Mouse (Mus musculus): ENCODE measurements around the gene Mab21l3. TPM values are rescaled to one million over a fixed set of nuclear protein-coding genes. Genes with fewer than 3 reads are reported as not detected.

The Mab21l3 gene
- 5.3 and 6.1 TPM in 2 replicates for polyA plus RNA-seq (2015; fragmentation: Nextera tagmentation; extraction: Ambion mirVana)

DNA sequence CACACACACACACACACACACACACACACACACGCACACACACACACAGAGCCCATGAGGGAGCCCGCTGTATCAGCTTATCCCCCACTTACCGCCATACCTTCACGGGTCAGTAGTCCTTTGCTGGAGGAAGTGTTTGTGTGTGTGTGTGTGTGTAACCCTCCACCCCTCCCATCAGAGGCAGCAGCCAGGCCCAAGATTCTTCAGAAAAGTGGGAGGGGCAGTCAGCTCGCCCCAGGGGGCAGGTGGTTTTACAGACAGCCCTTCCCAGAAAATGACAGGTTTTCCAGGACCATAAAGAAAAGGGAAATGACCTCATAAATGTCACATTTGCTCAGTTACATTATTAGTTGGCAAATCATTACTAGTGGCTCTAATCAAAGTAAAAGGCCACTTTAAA lies at the start of gene Mab21l3:
Gene Mab21l3, minus strand, starts transcription at position 144 of the 400 bp plus-strand sequence.
- WGBS, result 78% methylated on average over 5 of the region's 5 CpGs
- Histone ChIP-seq H3K9me3 (ENCODE audit: control insufficient read depth, low read length) (no peaks in the 10 kb centered on the region), H3K4me1 (ENCODE audit: control insufficient read depth, insufficient read depth, low read length) (no peaks in the 10 kb centered on the region), H3K27me3 (replicated peaks; ENCODE audit: control insufficient read depth, insufficient read depth, low read length) (no peaks in the 10 kb centered on the region), H3K4me3 (ENCODE audit: low read length) (no peak within 1 kb of the TSS), H3K9ac (ENCODE audit: low read depth, low read length) (no peak within 1 kb of the TSS), H3K27ac (ENCODE audit: low read length) (no peak within 1 kb of the TSS), H3K4me2 (ENCODE audit: low read depth, low read length) (no peak within 1 kb of the TSS), H3K36me3 (ENCODE audit: control insufficient read depth, insufficient read depth, low read length) (no peaks in the 10 kb centered on the region)
- 0 out of 2 replicates have a peak, but pooled peaks have one; percentile 19 for ATAC-seq

DNA sequence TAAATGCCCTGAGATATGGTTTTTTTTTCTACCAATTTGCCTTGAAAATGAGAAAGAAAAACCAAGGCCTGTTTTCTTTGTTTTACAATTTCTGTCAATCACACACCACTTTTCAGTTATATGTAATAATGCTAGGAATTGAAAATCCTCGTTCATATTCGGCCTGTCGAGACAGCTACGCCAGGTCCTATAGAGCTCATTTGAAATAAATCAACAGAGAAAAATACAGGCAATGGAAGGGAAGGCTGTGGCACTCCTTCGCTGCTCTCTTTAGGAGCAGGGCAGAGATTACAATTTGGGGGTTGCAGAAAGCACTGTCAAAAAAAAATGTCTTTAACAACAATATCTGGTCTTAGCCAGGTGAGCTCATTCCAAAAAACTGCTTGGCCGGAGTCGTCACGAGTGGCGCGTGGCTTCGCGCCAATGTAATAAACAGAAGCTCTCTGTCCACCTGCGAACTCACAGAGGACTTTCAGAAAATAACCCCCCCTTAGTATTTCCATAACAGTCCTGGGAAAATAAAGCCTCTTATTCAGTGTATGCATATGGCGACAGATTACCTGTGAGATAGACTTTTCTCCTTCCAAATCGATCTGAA lies 48.7 kb upstream of the Mab21l3 start:
- Histone ChIP-seq H3K9ac (ENCODE audit: low read depth, low read length) (no peak overlapping the region), H3K36me3 (ENCODE audit: control insufficient read depth, insufficient read depth, low read length) (no peaks in the 10 kb centered on the region), H3K27ac (ENCODE audit: low read length) (no peak overlapping the region), H3K4me3 (ENCODE audit: low read length) (no peak overlapping the region), H3K4me2 (ENCODE audit: low read depth, low read length) (no peak overlapping the region), H3K27me3 (replicated peaks; ENCODE audit: control insufficient read depth, insufficient read depth, low read length) (no peaks in the 10 kb centered on the region), H3K4me1 (ENCODE audit: control insufficient read depth, insufficient read depth, low read length) (no peaks in the 10 kb centered on the region), H3K9me3 (ENCODE audit: control insufficient read depth, low read length) (no peaks in the 10 kb centered on the region)
- no peak for ATAC-seq
- WGBS, result 80% methylated on average over 15 of the region's 15 CpGs

DNA sequence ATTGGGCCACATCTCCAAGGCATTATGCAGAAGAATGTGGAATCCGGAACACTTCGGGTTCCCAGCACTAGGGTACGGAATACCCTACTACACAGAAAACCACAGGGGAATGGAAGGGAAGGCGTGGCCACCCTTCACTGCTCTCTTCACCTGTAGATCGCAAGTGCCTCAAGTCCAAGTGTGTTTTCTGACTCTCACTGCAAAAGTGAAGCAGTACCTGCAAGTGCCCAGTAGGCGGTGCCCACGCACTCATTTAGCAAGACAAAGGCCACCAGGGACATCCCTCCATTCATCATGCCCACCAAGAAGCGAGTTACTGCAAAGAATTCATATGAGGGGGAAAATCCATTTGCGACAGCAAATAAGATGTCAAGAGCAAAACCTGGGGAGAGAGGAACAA lies 48.1 kb upstream of the Mab21l3 start:
- WGBS, result 30% methylated on average over 9 of the region's 9 CpGs
- H3K27ac ChIP-seq (ENCODE audit: low read length), result no peak overlapping the region
- H3K9ac ChIP-seq (ENCODE audit: low read depth, low read length), result no peak overlapping the region
- peak; percentile 18; the same call in 1 of the 2 replicates for ATAC-seq
- H3K4me1 ChIP-seq (ENCODE audit: control insufficient read depth, insufficient read depth, low read length), result no peaks in the 10 kb centered on the region
- no peaks in the 10 kb centered on the region for H3K9me3 ChIP-seq (ENCODE audit: control insufficient read depth, low read length)
- H3K4me3 ChIP-seq (ENCODE audit: low read length), result no peak overlapping the region
- no peaks in the 10 kb centered on the region for H3K36me3 ChIP-seq (ENCODE audit: control insufficient read depth, insufficient read depth, low read length)
- H3K27me3 ChIP-seq (replicated peaks; ENCODE audit: control insufficient read depth, insufficient read depth, low read length), result no peaks in the 10 kb centered on the region
- H3K4me2 ChIP-seq (ENCODE audit: low read depth, low read length), result no peak overlapping the region

DNA sequence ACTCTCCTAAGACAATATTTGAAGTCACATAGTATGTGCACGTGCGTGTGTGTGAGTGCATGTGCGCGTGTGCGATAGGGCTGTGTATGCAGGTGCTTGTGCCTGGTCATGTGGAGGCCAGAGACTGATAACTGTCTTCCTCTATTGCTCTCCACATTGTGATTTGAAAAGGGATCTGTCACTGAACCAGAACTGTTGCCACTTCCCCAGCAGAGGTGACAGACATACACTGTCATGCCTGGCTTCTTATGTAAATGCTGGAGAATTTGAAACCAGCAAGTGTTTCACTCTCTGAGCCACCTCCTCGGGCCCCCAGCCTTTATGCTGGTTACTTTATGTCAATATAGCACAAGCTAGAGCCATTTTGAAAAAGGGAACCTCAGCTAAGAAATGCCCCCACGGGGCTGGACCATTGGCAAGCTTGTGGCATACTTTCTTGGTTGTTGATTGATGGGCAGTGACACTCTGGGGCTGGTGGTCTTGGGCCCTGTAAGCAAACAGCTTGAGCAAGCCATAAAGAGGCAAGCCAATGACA lies 46.7 kb upstream of the Mab21l3 start:
- WGBS, result 84% methylated on average over 7 of the region's 7 CpGs
- Histone ChIP-seq H3K4me2 (ENCODE audit: low read depth, low read length) (no peak overlapping the region), H3K27me3 (replicated peaks; ENCODE audit: control insufficient read depth, insufficient read depth, low read length) (no peaks in the 10 kb centered on the region), H3K9ac (ENCODE audit: low read depth, low read length) (no peak overlapping the region), H3K4me3 (ENCODE audit: low read length) (no peak overlapping the region), H3K36me3 (ENCODE audit: control insufficient read depth, insufficient read depth, low read length) (no peaks in the 10 kb centered on the region), H3K27ac (ENCODE audit: low read length) (no peak overlapping the region), H3K9me3 (ENCODE audit: control insufficient read depth, low read length) (no peaks in the 10 kb centered on the region), H3K4me1 (ENCODE audit: control insufficient read depth, insufficient read depth, low read length) (no peaks in the 10 kb centered on the region)
- ATAC-seq, result no peak

DNA sequence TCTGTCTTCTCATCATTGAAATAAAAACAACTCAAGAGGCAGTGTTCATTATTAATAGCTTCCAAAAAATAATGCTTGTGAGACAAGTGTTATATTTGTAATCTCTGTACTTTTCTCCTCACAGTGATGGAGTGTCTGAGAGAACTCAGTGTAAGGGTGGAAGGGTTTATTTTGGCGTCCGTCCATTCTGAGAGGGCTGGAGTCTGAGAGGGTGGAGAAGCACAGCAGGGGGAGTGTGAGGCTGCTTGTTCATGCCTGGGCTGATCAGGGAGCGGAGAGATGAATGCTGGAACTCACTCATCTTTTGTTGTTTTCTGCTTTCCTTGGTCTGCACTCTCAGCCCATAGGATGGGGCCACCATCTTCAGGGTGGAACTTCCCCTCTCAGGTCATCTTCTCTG lies 36.8 kb upstream of the Mab21l3 start:
- no peak overlapping the region for H3K4me2 ChIP-seq (ENCODE audit: low read depth, low read length)
- H3K9me3 ChIP-seq (ENCODE audit: control insufficient read depth, low read length), result no peaks in the 10 kb centered on the region
- H3K36me3 ChIP-seq (ENCODE audit: control insufficient read depth, insufficient read depth, low read length), result no peaks in the 10 kb centered on the region
- WGBS, result 58% methylated on average over 3 of the region's 3 CpGs
- no peak overlapping the region for H3K27ac ChIP-seq (ENCODE audit: low read length)
- no peaks in the 10 kb centered on the region for H3K27me3 ChIP-seq (replicated peaks; ENCODE audit: control insufficient read depth, insufficient read depth, low read length)
- ATAC-seq, result peak; percentile 65
- H3K9ac ChIP-seq (ENCODE audit: low read depth, low read length), result no peak overlapping the region
- H3K4me1 ChIP-seq (ENCODE audit: control insufficient read depth, insufficient read depth, low read length), result peaks cover 5% of the 10 kb centered on the region; the same call in 1 of the 2 replicates
- H3K4me3 ChIP-seq (ENCODE audit: low read length), result no peak overlapping the region

DNA sequence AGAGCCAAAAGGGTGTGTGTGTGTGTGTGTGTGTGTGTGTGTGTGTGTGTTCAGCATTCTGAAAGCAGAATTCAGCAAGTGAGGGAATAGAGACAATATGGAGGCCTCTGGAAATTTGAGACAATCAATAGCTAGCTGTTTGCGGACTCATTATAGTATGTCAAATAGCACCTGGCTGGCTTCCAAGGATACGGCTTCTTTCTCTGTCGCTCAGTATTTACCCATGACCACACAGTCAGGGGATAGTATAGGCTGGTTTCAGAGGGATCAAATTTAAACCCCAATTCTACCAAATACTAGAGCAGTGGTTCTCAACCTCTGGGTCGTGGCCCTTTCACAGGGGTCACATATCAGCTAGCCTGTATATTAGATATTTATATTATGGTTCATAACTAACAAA lies 36.3 kb upstream of the Mab21l3 start:
- peak; percentile 66; the same call in 1 of the 2 replicates for ATAC-seq
- Histone ChIP-seq H3K9me3 (ENCODE audit: control insufficient read depth, low read length) (no peaks in the 10 kb centered on the region), H3K4me3 (ENCODE audit: low read length) (no peak overlapping the region), H3K36me3 (ENCODE audit: control insufficient read depth, insufficient read depth, low read length) (no peaks in the 10 kb centered on the region), H3K27me3 (replicated peaks; ENCODE audit: control insufficient read depth, insufficient read depth, low read length) (no peaks in the 10 kb centered on the region), H3K4me1 (ENCODE audit: control insufficient read depth, insufficient read depth, low read length) (peaks cover 5% of the 10 kb centered on the region; the same call in 1 of the 2 replicates), H3K27ac (ENCODE audit: low read length) (no peak overlapping the region), H3K4me2 (ENCODE audit: low read depth, low read length) (no peak overlapping the region), H3K9ac (ENCODE audit: low read depth, low read length) (no peak overlapping the region)
- 48% methylated on average over 4 of the region's 4 CpGs for WGBS

DNA sequence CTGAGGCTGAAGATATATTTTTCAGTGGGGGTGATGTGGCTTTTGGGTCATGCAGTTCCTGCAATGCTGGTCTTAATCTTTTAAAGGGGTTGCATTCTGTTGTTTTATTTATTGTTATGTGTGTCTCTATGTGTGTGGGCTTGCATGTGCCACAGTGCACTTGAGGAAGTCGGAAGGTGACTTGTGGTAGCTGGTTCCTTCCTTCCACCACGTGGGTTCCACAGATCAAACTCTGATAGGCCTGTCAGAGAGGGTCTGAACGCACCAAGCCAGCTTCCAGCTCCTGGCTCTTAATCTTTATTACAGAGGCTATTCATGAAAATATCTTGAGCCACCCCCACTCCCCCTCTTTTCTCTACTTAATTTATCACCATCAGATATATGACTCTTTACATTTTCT lies 35.1 kb upstream of the Mab21l3 start:
- H3K27me3 ChIP-seq (replicated peaks; ENCODE audit: control insufficient read depth, insufficient read depth, low read length), result no peaks in the 10 kb centered on the region

DNA sequence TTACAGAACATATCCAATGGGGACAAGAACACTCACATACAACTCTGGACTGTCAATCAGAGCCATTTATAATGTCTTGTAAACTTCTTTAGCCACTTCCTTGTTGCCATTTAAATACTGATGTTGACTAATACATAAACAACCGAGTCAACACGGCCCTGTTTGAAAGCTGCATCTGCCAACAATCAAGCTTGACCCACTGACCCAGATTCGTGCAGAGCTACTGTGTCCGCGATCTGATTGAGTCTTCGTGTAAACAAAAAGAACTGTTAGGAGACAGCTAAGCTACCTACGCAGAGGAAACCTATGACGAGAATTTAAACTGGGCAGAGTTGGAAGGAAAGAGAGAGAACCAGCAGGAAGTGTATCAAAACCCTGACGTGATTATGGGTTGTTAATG lies 33.0 kb upstream of the Mab21l3 start:
- H3K36me3 ChIP-seq (ENCODE audit: control insufficient read depth, insufficient read depth, low read length), result no peaks in the 10 kb centered on the region
- no peak overlapping the region for H3K4me3 ChIP-seq (ENCODE audit: low read length)
- no peak overlapping the region for H3K27ac ChIP-seq (ENCODE audit: low read length)
- ATAC-seq, result no peak
- no peaks in the 10 kb centered on the region for H3K27me3 ChIP-seq (replicated peaks; ENCODE audit: control insufficient read depth, insufficient read depth, low read length)
- peaks cover 5% of the 10 kb centered on the region; the same call in 1 of the 2 replicates for H3K4me1 ChIP-seq (ENCODE audit: control insufficient read depth, insufficient read depth, low read length)
- no peaks in the 10 kb centered on the region for H3K9me3 ChIP-seq (ENCODE audit: control insufficient read depth, low read length)
- 38% methylated on average over 9 of the region's 9 CpGs for WGBS
- H3K9ac ChIP-seq (ENCODE audit: low read depth, low read length), result no peak overlapping the region
- H3K4me2 ChIP-seq (ENCODE audit: low read depth, low read length), result no peak overlapping the region

More for the DNA sequence above, 35.1 kb upstream of the Mab21l3 start:
- ATAC-seq, result no peak
- Histone ChIP-seq H3K27ac (ENCODE audit: low read length) (no peak overlapping the region), H3K36me3 (ENCODE audit: control insufficient read depth, insufficient read depth, low read length) (no peaks in the 10 kb centered on the region), H3K4me1 (ENCODE audit: control insufficient read depth, insufficient read depth, low read length) (peaks cover 5% of the 10 kb centered on the region; the same call in 1 of the 2 replicates), H3K4me3 (ENCODE audit: low read length) (no peak overlapping the region), H3K4me2 (ENCODE audit: low read depth, low read length) (no peak overlapping the region), H3K9ac (ENCODE audit: low read depth, low read length) (no peak overlapping the region), H3K9me3 (ENCODE audit: control insufficient read depth, low read length) (no peaks in the 10 kb centered on the region)
- WGBS, result 60% methylated on average over 3 of the region's 3 CpGs

DNA sequence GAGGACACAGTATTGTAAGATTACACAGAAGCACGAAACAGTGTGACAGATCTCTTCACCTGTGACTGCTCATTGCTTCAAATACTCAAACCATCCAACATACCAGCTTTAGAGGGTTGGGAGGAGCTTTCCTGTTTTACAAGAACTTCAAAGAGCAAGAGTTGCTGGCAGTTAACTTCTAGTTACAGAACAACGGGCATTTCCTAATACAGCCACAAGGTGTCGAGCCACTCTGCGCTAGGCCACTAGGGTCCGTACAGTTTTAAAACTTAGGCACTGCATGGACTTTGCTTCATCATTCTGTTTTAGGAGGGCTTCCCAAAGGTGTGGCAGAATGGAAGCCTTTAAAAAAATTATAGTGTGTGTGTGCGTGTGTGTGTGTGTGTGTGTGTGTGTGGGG lies 32.1 kb upstream of the Mab21l3 start:
- ATAC-seq, result no peak
- WGBS, result 69% methylated on average over 6 of the region's 6 CpGs

More for the DNA sequence above, 32.1 kb upstream of the Mab21l3 start:
- no peaks in the 10 kb centered on the region for H3K9me3 ChIP-seq (ENCODE audit: control insufficient read depth, low read length)
- no peak overlapping the region for H3K9ac ChIP-seq (ENCODE audit: low read depth, low read length)
- no peak overlapping the region for H3K4me2 ChIP-seq (ENCODE audit: low read depth, low read length)
- no peaks in the 10 kb centered on the region for H3K36me3 ChIP-seq (ENCODE audit: control insufficient read depth, insufficient read depth, low read length)
- H3K4me3 ChIP-seq (ENCODE audit: low read length), result no peak overlapping the region
- H3K4me1 ChIP-seq (ENCODE audit: control insufficient read depth, insufficient read depth, low read length), result peaks cover 5% of the 10 kb centered on the region; the same call in 1 of the 2 replicates
- no peak overlapping the region for H3K27ac ChIP-seq (ENCODE audit: low read length)
- no peaks in the 10 kb centered on the region for H3K27me3 ChIP-seq (replicated peaks; ENCODE audit: control insufficient read depth, insufficient read depth, low read length)

Data from intestine, embryonic 16.5 days (tissue).